Mouse (Mus musculus) spleen, postnatal 10 days (tissue): Measurements from ENCODE around the gene Zmym6.

ENCODE experiments used
- DNase-seq, 2 experiments: peaks; one replicate each; pipeline ENCODE4 v3.0.0; 2021 to 2022; ENCODE audit warnings: low spot score in 2 of 2

Zmym6 gene

DNA sequence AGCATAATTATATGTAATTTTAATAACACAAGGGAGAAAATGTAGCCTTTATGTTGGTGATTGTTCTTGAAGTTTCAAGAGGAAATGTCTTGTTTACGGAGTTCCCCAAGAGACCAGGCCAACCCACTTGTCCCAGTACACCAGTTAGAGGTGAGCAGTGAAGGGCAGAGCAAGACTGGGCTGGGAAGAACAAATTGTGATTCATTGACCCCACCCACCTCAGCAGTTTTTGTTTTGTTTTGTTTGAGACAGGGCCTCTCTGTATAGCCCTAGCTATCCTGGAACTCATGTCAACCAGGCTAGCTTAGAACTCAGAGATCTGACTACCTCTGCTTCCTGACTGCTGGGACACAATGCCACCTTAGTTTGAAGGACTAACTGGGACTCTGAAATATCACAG is 47.1 kb downstream of the Zmym6 start:
- no peak for DNase-seq

DNA sequence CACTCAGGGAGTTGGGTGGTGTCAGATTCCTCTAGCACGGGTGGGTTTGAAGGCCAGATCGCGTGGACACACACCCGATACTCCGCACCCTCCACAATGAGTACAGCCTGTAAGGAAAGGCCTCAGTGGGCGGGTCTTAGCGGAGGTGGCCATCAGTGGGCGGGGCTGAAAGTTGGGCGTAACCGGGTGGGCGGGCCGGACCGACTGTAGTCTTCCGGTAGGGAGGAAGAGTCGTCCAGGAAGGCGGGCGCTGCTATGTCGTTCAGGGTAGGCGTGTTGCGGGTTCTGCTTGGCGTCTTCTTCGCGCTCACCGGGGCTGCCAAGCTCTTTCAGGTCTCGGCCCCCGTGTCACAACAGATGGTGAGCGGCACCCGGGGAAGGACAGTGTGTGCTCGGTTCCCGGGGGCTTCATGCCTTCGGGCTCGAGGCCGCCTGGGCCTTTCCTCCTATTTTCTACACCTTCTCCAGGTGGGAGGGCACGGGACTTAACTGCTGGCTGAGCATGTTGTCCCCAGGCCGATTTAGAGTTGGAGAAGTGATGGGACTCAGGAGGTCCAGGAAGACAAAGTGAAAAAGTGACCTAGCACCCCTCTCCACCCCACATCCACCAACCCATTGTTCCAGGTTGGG is 48.8 kb downstream of the Zmym6 start:
- DNase-seq, result peak; percentile 77 to 94

DNA sequence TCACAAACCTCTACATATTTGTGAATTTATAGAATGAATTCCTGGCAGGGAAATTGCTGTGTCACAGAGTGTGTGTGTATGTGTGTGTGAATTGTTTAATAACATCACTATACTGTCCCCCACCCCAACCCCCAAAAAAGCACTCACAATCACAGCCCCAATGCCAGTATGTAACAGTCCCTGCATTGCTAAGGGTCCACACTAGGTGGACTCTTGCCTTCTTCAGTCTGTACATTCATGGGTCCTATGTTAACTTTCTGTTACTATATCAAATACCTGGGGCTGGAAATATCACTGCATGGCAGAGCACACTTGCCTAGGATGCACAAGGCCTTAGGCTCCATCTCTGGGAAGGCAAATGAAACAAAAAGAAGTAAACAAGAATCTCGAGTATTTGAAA is 57.5 kb downstream of the Zmym6 start:
- DNase-seq, result no peak

DNA sequence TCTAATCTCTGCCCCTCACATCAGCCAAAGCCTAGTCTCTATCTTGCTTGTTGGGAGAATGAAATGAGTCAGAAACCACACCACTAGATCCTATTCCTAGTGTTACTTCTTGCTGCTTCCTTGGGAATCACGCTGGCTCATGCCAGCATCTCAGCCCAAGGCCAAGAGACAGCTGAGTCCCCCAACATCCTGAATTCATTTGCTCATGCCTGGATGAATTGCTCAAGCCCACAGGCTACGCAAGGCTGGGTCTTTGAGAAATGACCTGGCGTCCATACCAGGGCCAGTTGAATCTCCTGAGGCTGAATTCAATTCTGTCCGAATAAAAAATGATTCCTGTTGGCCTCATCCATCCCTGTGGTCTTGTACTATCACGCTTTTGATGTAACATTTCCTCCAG is 60.4 kb downstream of the Zmym6 start:
- DNase-seq, result no peak

DNA sequence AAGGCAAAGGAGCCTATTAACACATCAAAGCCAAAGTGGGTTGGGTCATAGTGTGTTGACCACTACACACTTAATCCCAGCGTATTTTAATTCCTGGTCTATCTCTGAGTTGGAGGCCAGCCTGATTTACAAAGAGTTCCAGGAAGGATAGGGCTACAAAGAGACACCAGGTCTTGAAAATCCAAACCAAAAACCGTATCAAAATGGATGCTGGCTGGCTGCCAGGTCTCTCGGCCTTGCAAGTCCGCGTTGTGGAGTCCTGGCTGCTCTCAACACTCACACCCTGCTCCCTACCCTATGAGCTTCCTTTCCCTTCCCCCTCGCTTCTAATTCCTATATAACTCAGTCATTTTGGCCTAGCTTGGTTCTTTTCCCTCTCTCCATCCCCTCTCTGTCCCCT is 61.3 kb downstream of the Zmym6 start:
- DNase-seq, result no peak

DNA sequence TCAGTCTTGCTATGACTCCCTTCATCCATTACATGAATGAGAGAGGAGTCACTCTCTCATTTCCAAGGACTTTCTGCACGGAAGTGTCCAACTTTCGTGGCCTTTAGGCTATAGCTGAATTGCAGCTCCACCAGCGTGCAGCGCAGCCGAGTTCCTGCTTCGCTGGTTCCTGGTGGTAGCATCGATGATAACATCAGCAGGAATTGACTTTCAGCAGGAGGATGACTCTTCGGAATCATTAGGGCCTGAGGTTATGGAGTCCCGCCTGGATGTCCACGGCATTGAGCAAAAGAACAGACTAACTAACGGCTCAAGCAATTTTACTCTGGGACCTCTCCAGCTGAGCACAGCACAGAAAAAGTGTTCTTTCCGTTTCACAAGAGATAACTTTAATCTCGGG is 72.8 kb downstream of the Zmym6 start:
- DNase-seq, result no peak

DNA sequence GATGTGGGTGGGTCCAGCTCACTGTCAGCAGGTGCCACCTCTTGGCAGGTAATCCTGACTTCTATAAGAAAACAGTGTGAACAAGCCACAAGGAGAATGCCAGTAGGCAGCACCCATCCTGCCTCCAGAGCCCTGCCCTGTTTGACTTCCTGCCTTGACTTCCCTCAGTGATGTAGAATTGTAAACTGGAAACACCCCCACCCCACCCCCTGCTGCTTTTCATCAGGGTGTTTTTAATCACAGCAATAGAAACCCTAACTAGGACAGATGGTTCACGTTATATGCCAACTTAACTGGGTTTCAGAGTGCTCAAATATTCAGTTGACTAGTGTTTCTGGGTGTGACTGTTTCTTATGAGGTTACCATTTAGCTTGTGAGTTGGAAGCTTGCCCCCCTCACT is 76.2 kb downstream of the Zmym6 start:
- DNase-seq, result no peak

DNA sequence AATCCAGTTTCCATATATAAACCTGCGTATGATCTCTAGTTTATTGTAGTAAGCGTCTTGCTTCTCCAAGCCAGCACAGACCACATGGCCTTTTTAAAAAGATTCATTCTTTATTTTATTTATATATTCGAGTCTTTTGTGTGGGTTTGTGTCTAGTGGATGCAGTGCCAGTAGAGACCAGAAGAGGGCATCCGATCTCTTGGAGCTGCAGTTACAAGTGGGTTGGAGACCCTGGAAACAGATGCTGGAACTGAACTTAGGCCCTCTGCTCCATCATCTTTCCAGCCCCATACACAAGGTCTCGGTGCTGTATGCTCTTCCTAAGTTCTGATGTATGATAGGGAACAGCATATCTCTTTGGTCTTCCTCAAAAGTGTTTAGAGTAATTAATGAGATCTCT is 78.6 kb downstream of the Zmym6 start:
- DNase-seq, result no peak

DNA sequence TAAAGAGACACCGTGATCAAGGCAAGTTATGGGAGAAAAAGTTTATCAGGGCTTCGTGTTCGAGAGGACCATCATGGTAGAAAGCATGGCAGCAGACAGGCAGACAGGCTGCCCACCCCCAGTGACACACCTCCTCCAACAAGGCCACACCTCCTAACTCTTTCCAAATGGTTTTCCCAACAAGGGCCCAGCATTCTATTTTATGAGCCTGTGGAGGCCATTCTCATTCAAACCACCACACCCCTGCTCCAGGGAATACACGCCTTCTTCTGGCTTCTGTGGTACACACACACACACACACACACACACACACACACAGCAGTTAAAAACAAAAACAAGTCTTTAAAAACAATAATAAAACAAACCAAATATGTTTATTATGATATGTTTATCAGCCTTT is 80.6 kb downstream of the Zmym6 start:
- DNase-seq, result no peak

DNA sequence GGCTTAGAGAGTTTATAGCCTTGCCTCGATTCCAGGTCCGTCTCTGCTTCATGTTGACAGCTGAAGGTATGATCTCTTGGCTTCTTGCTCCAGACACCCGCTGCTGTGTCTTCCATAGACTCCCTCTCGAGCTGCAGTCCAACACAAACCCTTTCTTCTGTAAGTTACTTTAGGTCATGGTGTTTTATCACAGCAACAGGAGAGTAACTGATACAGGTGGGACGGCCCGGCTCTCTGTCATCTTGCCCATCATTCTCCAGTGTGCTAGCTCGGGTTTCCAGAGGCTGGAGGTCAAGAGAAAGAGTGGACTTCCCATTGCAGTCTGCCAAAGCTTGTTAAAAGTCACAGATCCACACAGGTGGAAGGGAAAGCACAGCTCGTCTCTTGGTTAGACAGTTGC is 86.7 kb downstream of the Zmym6 start:
- no peak for DNase-seq

DNA sequence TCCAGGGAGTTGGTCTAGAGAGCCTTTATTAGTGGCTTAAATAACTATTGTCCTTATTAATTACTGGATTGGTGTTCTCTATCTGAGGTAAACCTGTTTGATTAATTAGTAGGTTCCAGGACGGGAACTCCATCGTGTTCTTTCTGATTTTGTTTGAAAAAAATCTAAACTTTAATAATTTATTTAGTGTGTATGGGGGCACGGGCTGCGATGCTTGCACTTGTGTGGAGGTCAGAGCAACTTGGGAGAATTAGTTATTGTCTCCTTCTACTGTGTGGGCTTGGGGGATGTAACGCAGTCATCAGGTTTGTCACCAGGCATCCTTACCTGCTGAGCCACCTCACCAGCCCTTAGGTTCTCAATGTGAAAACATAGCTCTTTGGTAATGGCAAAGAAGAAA is 89.9 kb downstream of the Zmym6 start:
- no peak for DNase-seq

DNA sequence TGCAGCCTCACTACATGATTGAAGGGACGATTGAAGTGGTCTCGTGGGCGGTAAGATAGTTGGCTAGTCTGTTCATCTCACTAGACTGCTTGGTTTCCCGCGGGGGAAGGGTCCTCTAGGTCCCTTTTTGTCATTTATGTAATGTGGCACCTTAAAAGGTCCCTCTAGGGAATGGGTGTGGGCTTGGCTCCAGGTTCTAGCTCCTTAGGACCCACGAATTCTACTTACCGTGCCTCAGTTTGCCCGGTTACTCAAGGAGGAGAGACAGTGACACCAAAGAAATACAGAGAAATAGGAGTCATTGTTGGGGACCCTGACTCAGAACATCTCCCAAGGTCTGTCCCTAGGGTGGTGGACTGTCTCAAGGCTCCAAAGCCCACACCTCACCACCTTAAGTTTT is 90.5 kb downstream of the Zmym6 start:
- DNase-seq, result no peak

DNA sequence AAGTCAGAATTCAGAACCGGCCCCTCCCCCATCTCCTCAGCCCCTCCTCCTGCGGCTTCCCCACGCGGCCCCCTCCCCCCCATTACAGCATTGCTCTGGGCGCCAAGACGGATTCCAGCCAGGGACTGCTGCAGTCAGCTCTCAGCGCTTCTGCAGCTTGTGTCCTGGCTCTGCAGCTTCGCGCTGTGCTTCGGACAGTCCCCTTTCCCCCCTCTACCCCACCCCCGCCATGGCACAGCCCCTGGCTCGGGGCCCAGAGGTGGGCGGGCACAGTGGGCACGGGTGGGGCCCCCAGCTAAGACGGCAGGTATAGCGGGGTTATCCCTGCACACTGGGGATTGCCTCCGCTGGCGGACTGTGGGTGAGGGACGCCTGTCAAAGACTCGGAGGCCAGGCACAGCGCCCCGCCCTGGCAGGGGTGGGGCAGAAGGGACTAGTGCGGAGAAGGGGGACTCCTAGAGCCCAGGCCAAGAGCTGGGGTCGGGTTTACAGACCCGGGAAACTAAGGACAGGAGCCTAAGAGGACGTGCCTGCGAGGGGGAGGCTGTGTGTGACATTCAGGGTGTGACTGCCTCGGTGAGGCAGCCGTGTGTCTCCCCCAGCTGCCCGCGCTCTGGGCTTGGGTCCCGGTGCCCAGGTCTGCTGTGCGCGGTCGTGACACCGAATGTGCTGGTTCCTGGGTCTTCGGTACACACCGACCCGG is 91.2 kb downstream of the Zmym6 start:
- DNase-seq, result peak in 1 of 2 experiments; percentile 28

DNA sequence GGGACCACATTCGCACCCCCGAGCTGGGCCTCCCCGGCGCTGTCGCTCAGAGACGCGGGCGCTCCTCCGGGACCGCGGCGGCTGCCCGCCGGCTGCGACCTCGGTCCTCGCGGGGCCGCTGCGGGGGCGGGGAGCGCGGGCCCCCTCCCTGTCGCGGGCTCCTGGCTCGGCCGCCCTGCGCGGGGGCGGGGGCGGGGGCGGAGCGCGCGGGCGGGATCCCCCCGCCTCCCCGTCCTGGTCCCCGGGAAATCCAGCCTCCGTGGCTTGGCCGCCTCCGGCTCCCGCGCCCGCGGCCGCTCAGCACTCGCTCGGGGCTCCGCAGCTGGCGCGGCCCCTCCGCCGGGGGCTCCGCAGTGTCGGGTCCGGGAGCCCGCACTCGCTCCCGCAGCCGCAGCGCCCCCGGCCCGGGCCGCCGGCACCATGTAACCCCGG is 91.7 kb downstream of the Zmym6 start, which contains the start of gene Dlgap3:
Dlgap3 (plus strand) TSS at position 291 of the 432 bp plus-strand sequence.
- no peak for DNase-seq

DNA sequence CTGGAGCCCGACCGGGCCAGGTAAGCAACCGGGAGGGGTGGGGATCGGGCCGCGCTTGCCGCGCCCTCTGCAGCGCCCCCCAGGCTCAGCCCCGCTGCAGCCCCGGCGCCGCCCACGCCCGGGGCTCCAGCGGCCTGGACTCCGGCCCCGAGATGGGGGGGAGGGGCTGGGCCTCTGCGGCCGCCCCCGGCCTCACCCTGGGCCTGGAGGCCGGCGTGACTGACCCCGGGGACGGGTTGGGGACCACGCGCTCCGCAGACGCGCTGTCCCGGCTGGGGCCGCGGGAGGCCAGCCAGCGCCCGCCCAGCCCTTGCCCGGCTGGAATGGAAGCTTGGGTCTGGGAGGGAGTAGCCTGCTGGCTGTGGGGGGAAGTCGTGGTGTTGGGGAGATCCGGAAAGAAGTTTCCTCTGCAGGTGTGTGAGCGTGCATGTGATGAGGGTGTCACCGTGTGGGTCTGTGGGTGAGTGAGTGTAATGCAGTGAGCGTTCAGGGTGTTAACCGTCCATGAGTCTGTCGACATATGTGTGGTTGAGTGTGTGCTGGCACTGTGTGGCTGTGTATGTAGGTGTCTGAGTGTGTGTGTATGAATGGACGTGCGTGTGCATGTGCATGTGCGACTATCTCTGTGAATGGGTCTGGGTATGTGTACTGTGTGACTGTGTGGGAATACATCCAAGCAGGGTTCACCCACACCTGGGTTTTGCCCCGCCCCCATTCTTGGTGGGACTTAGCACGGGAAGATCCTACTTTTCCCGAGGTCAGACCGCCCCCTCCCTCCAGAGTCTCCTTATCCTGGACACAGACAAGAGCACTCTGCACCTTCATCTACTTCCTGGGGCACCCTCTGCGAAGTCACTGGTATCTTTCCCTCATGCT is 92.4 kb downstream of the Zmym6 start:
- no peak for DNase-seq

DNA sequence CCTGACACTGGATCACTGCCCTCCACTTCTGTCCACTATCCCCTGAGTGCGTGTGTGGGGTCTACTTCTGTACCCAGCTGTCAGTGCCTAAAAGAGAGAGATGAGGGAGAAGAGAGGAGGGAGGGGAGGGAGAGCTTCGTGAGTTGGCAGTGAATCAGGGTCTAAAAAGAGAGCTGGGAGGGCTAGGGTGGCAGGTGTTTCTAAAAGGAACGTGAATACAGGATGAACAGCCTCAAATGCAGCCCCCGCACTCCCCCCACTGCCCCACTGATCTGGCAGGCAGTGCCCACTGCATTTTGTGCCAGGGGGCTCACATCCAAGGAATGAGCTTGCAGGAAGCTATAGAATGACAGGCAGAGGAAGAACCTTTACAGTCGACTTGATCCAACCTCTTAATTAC is 93.7 kb downstream of the Zmym6 start:
- DNase-seq, result no peak

DNA sequence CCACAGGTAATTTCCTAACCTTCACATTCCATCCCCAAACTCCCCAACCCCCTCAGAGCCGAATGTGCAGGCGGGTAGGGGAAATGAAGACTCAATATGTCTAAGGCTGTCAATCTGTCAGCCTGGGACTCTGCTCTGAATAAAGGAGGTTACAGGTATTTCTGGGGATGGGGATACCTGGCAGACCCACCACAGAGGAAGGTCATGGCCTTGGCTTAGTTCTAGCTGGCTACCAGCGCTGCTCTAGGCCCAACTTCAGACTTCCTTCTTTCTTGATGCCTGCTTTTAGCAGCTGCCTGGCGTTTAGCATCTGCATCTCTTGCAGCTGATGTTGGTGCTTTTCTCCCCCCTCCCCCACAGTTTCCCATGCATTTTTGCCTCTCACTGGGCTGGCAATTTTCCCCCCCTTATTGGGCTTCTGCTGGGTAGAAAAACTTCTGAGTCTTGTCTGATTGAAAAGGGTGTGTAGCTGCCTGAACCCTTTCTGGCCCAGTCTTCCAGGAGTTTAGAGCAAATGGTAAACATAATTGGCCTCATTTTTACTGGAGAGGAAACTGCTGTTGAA is 94.2 kb downstream of the Zmym6 start:
- no peak for DNase-seq

DNA sequence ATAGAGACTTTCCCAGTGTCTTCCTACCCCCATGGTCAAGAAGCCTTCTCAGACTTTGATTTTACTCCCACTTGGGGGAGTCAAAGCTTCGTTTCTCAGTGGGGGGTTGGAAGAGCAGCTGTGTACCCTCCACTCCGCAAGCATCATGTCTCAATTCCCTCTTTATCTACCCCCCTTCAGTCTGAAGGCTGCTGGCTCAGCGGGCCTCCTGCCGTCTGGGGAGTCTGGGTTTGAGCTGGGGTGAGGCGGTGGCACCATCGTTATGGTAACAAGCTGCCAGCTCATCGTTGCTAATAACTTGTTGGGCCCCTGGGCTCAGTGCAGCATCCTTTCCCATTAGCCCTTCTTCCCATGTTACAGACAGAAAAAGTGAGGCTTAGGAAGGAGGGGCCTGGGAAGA is 94.9 kb downstream of the Zmym6 start:
- no peak for DNase-seq

DNA sequence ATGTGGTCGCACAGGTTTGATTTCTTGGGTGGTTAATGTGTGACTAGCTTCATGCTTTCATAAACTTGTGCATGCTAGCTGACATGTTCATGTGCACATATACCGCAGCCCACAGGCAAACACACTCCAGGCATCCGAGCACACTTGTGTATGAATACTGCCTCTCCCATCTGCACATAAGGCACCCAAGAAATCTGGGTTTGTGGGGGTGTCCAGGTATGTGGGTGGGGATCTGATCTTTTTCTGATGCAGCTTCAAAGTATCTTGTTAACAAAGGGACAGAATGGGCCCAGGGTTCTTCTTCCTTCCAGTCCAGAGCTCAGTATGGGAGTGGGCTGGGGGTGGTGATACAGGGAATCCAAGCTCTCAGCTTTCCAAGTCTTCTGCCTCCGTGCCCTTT is 95.4 kb downstream of the Zmym6 start:
- DNase-seq, result no peak

DNA sequence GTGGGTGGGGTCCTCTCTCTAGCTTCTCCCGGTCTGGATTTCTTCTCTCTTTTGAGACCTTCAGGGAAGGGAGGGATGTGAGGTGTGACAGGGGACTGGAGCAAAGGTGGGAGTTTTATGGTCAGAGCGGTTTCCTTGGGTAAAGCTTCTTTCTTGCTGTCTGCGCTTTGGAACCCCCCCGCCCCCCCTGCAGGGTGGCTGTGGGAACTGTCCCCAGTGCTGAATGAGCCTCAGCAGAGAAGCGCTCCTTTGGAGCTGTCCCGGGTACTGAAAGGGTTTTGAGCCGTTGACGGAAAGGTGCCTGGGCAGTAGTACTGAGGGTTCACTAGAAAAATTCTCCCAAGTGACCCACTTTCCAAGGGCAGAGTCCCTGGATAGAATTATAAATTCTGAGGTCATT is 96.3 kb downstream of the Zmym6 start:
- peak in 1 of 2 experiments; percentile 69 for DNase-seq
